Mouse (Mus musculus) small intestine, adult 2 months (tissue): ENCODE results near the gene Tmem245. TPM values are rescaled to one million over a fixed set of nuclear protein-coding genes. Genes with fewer than 3 reads are reported as not detected.
A peak's percentile ranks its signal among the peaks of the same experiment; 100 is the strongest.

Source experiments
- H3K27ac ChIP-seq: fragments of 200-500 bp; 2 replicates; pipeline ENCODE4 v1.5.1; 2012; ENCODE audit warnings: low read depth, low read length, control low read depth, inconsistent platforms; ENCODE audit not compliant: insufficient read depth
- H3K27me3 ChIP-seq: fragments of 200-500 bp; 2 replicates; pipeline ENCODE4 v1.6.1; 2012; ENCODE audit warnings: mild to moderate bottlenecking, moderate library complexity, low read length, inconsistent platforms; ENCODE audit not compliant: control insufficient read depth, insufficient read depth
- H3K36me3 ChIP-seq: fragments of 200-500 bp; 2 replicates; pipeline ENCODE4 v1.6.1; 2012; ENCODE audit warnings: mild to moderate bottlenecking, low read length, control low read depth, inconsistent platforms; ENCODE audit not compliant: control insufficient read depth, insufficient read depth
- H3K4me1 ChIP-seq: fragments of 200-500 bp; 2 replicates; pipeline ENCODE4 v1.6.1; 2012; ENCODE audit warnings: low read length, inconsistent platforms, mixed read lengths; ENCODE audit not compliant: control insufficient read depth, insufficient read depth, insufficient read length
- H3K4me3 ChIP-seq: fragments of 200-500 bp; 2 replicates; pipeline ENCODE4 v1.5.1; 2012; ENCODE audit warnings: low read depth, mild to moderate bottlenecking, control low read depth, inconsistent platforms, low read length, moderate library complexity
- CTCF ChIP-seq: fragments of 200-500 bp; IDR thresholded peaks from 2 replicates; pipeline ENCODE4 v1.5.1; 2012; ENCODE audit warnings: low read depth, mild to moderate bottlenecking, control low read depth, inconsistent platforms, low read length, moderate library complexity, mixed read lengths; ENCODE audit not compliant: insufficient replicate concordance, insufficient read length; ENCODE audit errors: extremely low read depth
- POLR2A ChIP-seq: fragments of 200-500 bp; IDR thresholded peaks from 2 replicates; pipeline ENCODE4 v1.6.1; 2012; ENCODE audit warnings: low read depth, mild to moderate bottlenecking, control low read depth, inconsistent platforms, low read length, moderate library complexity
- WGBS: fragments of 180-500 bp; shearing (Covaris S2); methylation state at CpG from one replicate; pipeline ENCODE4 v1.1.7; 2018; 5-methylcytosine and 5-hydroxymethylcytosine counted together
- polyA plus RNA-seq: library from polyadenylated mRNA; depleted of rRNA; stranded (reverse); fragments of >200 nt; gene quantifications from 2 replicates; pipeline ENCODE4 v1.2.3, GENCODE M21; 2012

Gene Tmem245
- polyA plus RNA-seq, 1 experiment: 8.3 TPM

DNA sequence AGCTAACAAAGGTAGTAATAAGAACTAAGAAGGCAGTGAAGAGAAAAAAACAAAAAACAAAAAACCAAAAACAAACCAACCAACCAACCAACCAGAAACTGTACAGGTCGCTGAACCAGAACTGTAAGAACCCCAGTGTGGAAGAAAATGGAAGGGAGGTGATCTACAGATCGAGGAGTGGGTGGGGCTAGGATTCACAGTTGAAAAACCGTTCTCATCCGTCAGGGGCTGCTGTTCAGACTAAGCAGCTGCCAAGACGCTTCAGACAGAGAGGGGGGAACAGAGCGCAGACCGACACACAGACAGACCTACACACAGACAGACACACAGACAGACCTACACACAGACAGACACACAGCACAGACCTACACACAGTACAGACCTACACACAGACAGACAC, 104.7 kb downstream of the Tmem245 start:
- TF ChIP-seq CTCF: no peak
- TF ChIP-seq POLR2A: no peak
- Histone ChIP-seq H3K27ac (no peak overlapping the region), H3K4me3 (no peak overlapping the region), H3K36me3 (peaks cover 4% of the 10 kb centered on the region; the same call in 1 of the 2 replicates), H3K27me3 (no peaks in the 10 kb centered on the region), H3K4me1 (0 out of 2 replicates have a peak, but pooled peaks cover 5% of the 10 kb centered on the region)
- WGBS: 79% methylated on average over 7 of the region's 7 CpGs

DNA sequence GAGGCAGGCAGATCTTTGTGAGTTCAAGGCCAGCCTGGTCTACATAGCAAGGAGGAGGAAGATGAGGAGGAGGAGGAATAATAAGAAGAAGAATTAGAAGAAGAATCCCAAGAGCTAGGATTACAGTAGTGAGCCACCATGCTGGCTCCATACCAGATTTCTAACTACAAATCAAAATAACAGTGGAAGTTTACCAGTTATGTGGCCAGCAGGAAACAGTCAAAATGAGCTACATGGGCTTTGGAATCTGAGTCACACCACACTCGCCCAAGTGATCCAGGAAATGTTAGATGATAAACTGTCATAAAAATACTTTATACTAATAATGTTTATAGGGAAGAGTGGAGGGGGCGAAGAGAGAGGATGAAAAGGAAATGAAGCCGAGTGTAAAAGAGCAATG, 106.9 kb downstream of the Tmem245 start:
- 19% methylated on average over 3 of the region's 3 CpGs for WGBS
- H3K4me1 ChIP-seq: 0 out of 2 replicates have a peak, but pooled peaks cover 5% of the 10 kb centered on the region
- peak overlapping the region; percentile 47; the same call in 1 of the 2 replicates for H3K27ac ChIP-seq
- H3K4me3 ChIP-seq: no peak overlapping the region
- TF ChIP-seq CTCF: no peak
- TF ChIP-seq POLR2A: no peak
- no peaks in the 10 kb centered on the region for H3K27me3 ChIP-seq
- H3K36me3 ChIP-seq: peaks cover 4% of the 10 kb centered on the region; the same call in 1 of the 2 replicates

DNA sequence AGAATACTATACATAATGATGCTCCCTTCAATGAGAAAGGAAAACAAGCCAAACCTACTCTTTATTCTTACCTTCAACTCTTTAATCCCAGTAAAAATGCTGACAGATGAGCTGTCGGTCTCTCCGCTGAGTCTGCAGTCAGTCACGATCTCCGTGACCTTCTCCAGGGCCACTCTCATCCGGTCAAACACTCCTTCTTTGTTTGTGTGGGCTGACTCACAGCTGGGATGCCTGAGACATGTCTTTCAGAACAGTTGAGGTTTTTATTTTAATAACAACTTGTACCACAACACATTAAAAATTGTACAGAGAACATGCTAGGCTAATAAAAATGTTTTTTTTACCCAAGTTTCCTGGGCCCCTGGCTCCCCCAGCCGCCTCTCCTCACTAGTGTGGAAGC, 109.6 kb downstream of the Tmem245 start:
- Histone ChIP-seq H3K4me1 (0 out of 2 replicates have a peak, but pooled peaks cover 5% of the 10 kb centered on the region), H3K27me3 (no peaks in the 10 kb centered on the region), H3K36me3 (peaks cover 3% of the 10 kb centered on the region; the same call in 1 of the 2 replicates), H3K4me3 (no peak overlapping the region), H3K27ac (no peak overlapping the region)
- TF ChIP-seq POLR2A: no peak
- no peak for TF ChIP-seq CTCF
- 86% methylated on average over 6 of the region's 6 CpGs for WGBS

DNA sequence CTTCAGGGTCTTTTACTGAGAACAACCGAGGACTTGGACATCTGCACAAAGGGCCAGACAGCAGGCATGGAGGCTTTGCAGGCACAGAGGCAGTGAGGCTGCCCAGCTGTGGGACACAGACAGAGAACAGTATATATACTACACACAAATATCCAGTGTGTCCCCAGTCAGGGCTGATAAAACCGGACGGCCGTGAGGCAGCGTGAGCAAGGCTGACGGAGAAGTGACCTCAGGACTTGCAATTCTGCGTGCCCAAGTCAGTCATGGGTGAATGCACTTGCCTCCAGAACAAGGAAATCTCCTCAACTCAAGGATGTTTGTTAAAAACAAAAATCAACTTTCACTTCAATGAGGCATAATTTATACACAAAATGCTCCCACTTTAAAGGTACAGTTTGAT, 115.2 kb downstream of the Tmem245 start:
- TF ChIP-seq POLR2A (no peak), CTCF (no peak)
- no peak overlapping the region for H3K27ac ChIP-seq
- 91% methylated on average over 7 of the region's 7 CpGs for WGBS

DNA sequence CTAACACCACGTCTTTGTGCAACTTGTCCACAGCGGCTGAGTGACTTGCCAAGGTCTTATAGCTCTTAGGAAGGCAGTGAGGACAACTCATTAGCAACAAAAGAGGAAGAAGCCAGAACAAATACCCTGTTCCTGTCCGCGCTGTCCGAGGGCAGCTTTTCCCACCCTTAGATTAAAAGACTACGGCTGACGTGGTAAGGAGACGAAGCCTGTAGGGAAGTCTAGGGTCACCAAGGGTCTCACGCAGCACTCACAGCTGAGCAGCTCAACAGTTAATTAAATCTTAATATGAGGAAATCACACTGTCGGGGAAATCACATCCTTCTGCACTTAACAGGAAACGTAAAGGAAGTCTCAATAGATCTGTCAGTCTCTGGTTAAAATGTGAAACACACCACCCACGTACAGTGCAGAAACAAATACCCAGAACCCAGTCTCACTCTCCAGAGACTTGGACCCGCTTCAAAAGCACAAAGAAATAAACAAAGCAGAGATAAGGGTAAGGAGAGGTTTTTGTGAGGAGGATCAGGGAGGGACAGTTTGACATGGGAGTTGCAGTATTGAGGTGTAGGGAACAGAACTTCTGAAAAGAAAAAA, 116.1 kb downstream of the Tmem245 start:
- TF ChIP-seq POLR2A (no peak), CTCF (no peak)
- Histone ChIP-seq H3K4me3 (no peak overlapping the region), H3K36me3 (peaks cover 7% of the 10 kb centered on the region; the same call in 1 of the 2 replicates), H3K27me3 (no peaks in the 10 kb centered on the region), H3K27ac (no peak overlapping the region), H3K4me1 (no peaks in the 10 kb centered on the region)
- WGBS: 76% methylated on average over 13 of the region's 13 CpGs

More for the DNA sequence above, 115.2 kb downstream of the Tmem245 start:
- Histone ChIP-seq H3K36me3 (peaks cover 7% of the 10 kb centered on the region; the same call in 1 of the 2 replicates), H3K27me3 (no peaks in the 10 kb centered on the region), H3K4me1 (no peaks in the 10 kb centered on the region), H3K4me3 (no peak overlapping the region)

DNA sequence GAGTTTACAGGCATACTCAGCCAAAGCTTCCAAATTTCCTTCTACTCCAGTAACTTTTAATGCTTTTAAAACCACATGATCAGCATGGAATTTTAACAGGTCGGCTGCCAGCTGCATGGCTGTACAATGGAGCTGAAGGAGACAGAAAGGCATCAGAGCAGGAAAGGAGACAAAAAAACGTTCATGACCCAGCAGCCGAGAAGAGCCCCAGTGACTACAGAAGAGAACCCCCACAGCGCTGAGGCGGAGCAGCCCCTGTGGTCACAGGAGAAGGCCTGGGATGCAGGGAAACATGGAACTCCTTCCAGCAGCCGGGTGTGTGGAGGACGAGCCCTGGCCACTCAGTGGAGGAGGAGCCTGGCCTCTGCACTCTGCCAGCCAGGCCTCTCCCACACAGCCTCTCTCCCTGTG, 117.7 kb downstream of the Tmem245 start:
- H3K36me3 ChIP-seq: peaks cover 7% of the 10 kb centered on the region; the same call in 1 of the 2 replicates
- H3K4me1 ChIP-seq: no peaks in the 10 kb centered on the region
- no peaks in the 10 kb centered on the region for H3K27me3 ChIP-seq
- TF ChIP-seq CTCF (no peak), POLR2A (no peak)
- H3K27ac ChIP-seq: no peak overlapping the region
- no peak overlapping the region for H3K4me3 ChIP-seq
- 84% methylated on average over 7 of the region's 7 CpGs for WGBS

DNA sequence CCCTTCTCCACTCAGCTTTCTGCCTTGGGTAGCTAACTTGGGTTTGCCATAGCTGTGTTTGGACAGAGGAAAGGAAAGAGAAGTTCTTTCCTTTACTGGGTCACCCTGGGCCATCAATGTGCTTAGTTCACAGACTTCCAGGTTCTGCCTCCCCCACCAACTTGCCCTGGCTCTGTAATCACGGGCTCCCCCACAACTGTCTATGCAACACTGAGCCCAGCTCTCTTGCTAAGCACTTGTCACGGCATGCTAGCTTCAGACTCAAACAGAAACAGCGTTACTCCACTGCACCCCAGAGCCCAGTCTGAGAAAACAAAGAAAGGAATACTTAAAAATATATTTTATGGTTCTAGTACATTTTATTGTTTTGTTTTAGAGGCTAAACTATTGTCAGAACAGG, 118.3 kb downstream of the Tmem245 start:
- H3K4me1 ChIP-seq: no peaks in the 10 kb centered on the region
- TF ChIP-seq POLR2A: no peak
- no peak for TF ChIP-seq CTCF
- WGBS: 88% methylated on average over 3 of the region's 3 CpGs
- H3K27me3 ChIP-seq: no peaks in the 10 kb centered on the region
- H3K36me3 ChIP-seq: peaks cover 6% of the 10 kb centered on the region; the same call in 1 of the 2 replicates
- no peak overlapping the region for H3K27ac ChIP-seq
- H3K4me3 ChIP-seq: no peak overlapping the region
